Mouse (Mus musculus) cortical plate, adult 2 months (tissue): Measurements from ENCODE around the gene Vav2. TPM values are rescaled to one million over a fixed set of nuclear protein-coding genes. Genes with fewer than 3 reads are reported as not detected.

Source experiments
- H3K27ac ChIP-seq: fragments of 200-500 bp; 2 replicates; pipeline ENCODE4 v1.5.1; 2012; ENCODE audit warnings: low read length, control low read depth, inconsistent platforms; ENCODE audit not compliant: insufficient read depth
- H3K4me1 ChIP-seq: fragments of 200-500 bp; 2 replicates; pipeline ENCODE4 v1.6.1; 2011; ENCODE audit warnings: low read length; ENCODE audit not compliant: control insufficient read depth, insufficient read depth
- H3K4me3 ChIP-seq: fragments of 200-500 bp; 2 replicates; pipeline ENCODE4 v1.5.1; 2011; ENCODE audit warnings: mild to moderate bottlenecking, low read length, control low read depth; ENCODE audit not compliant: insufficient read depth
- CTCF ChIP-seq: fragments of 200-500 bp; IDR thresholded peaks from 2 replicates; pipeline ENCODE4 v1.5.1; 2011; ENCODE audit warnings: mild to moderate bottlenecking, control low read depth, low read length; ENCODE audit not compliant: insufficient read depth; ENCODE audit errors: extremely low read depth
- POLR2A ChIP-seq: fragments of 200-500 bp; IDR thresholded peaks from 2 replicates; pipeline ENCODE4 v1.6.1; 2011; ENCODE audit warnings: mild to moderate bottlenecking, low read length, control low read depth; ENCODE audit not compliant: insufficient read depth; ENCODE audit errors: extremely low read depth
- polyA plus RNA-seq: library from polyadenylated mRNA; depleted of rRNA; stranded (reverse); fragments of >200 nt; gene quantifications from 2 replicates; pipeline ENCODE4 v1.2.3, GENCODE M21; 2012

Gene Vav2
- polyA plus RNA-seq, 1 experiment, result 10.4 TPM

DNA sequence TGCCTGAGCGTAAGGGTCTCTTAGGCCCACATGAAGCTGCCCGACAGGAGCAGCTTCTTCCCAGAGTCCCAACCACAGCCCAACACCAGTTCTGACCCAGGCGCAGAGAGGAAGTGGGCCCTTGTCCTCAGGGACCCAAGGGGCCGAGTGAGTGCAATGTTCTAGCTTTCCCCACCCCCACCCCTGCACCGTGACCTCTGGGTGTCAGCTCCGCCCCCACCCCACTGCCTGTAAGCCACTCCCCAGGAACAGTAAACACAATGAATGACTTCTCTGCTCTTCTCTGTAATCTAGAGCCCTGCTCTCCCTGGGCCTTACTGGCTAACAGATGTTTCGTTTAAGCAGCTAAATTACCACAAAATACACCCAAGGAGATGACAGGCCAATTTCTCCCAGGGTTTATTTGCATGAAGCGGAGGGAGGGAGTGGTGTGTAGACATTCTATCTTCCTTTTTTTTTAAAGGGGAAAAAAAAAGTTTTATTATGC, 15.1 kb downstream of the Vav2 start:
- H3K27ac ChIP-seq, result no peak overlapping the region
- no peak for TF ChIP-seq POLR2A
- TF ChIP-seq CTCF, result no peak
- H3K4me3 ChIP-seq, result no peak overlapping the region
- no peaks in the 10 kb centered on the region; the same call in none of the 2 replicates for H3K4me1 ChIP-seq

DNA sequence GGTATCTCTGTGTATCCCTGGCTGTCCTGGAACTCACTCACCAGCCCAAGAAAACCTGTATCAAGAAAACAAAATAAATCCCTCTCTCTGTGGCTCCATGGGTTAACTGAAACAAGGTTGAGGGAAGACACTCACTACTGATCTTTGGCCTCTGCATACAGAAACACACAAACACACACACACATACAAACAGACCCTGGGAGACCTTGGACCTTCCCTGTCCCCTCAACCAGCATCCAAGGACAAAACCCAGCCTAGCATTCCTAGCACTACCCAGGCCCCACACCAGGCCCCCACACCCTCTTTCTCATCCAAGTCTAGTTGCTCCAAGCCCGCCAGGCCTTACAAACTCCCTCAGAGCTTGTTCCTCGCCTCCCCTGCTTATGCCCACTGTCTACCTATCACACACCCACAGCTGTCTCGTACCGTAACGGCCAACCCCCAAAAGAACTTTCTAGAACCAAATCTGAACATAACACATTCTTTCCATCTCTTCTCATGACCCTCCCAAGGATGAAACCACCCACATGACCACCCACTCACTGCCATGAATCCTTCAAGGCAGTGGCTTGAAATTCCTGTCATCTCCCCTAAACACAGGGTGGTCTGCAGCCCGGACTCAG, 16.2 kb downstream of the Vav2 start:
- H3K4me1 ChIP-seq, result no peaks in the 10 kb centered on the region; the same call in none of the 2 replicates
- TF ChIP-seq CTCF, result no peak
- no peak for TF ChIP-seq POLR2A
- H3K4me3 ChIP-seq, result no peak overlapping the region
- H3K27ac ChIP-seq, result no peak overlapping the region

DNA sequence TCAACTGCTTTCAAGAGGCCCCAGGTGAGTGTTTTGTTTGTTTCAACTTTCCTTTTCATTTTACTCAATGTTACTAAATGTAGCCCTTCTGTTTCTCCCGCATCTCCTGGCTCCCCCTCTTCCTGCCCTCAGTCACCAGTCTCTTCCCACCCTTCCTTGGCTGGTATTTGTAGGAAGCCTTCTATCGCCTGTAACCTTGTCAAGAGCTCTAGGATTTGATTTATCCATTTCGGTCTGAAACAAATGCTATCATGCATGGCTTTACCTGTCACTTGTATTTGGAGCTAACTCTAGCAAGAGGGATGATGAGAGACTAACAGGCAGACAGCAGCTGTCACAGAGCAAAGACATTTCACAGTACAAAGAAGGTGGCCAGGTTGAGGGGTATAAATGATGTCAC, 18.6 kb downstream of the Vav2 start:
- TF ChIP-seq CTCF, result no peak
- TF ChIP-seq POLR2A, result no peak
- no peak overlapping the region for H3K27ac ChIP-seq
- H3K4me1 ChIP-seq, result no peaks in the 10 kb centered on the region; the same call in 1 of the 2 replicates
- no peak overlapping the region for H3K4me3 ChIP-seq

DNA sequence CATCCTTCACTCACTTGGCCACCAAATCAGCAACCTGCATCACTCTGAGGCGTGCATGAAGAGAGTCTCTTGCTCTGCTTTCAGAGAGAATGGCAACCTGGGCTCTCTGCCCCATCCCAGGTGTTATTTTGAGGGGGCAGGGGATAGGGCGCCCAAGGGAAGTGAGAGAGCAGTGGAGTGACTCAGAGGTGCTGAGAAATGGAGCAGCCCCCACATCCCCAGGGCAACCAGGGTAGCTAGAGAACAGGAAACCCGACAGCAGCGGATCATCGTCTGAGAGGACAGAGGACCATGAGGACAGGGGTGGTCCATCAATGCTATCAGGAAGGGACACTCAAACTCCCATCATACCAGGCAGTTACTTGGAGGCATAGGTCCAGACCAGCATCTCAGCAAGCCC, 19.9 kb downstream of the Vav2 start:
- H3K27ac ChIP-seq, result no peak overlapping the region
- no peaks in the 10 kb centered on the region for H3K4me1 ChIP-seq
- TF ChIP-seq CTCF, result no peak
- H3K4me3 ChIP-seq, result no peak overlapping the region

DNA sequence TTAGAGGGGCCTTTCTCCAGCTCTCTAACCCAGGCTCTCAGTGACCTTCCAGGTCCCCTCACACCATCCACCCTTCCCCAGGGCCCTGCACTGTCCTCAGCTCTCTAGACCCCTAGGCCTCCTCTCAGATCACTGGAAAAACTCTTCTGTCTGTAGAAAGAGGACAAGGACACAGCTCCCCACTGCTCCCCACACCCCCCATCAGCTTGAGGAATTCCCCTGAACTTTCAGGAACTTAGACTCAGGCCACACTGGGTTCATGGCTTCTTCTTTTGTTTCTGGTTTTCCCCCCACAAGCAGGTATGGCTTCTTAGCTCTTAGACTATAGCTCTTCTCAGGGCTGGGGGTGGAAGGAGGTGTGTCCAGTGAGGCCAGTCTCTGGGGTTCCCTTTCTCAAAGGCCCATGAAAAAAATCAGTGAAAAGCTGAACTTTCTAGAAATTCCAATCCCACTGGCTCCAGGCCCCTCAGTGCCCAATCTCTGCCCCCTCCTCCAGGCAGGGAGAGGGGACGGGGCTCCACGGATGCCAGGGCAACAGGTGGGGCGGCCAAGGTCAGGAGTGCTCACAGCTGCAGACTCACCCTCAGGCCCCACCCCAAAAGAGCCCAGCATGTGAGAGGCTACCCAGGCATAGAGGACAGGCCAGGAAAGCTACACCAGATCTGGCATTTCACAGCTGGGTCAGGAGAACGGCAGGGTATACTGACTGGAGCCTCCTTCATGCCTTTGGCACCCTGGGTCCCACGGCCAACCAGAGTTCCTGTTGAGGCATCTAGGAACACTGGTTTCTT, 21.5 kb downstream of the Vav2 start:
- Histone ChIP-seq H3K4me3 (no peak overlapping the region), H3K27ac (no peak overlapping the region), H3K4me1 (no peaks in the 10 kb centered on the region)
- no peak for TF ChIP-seq CTCF
- no peak for TF ChIP-seq POLR2A

DNA sequence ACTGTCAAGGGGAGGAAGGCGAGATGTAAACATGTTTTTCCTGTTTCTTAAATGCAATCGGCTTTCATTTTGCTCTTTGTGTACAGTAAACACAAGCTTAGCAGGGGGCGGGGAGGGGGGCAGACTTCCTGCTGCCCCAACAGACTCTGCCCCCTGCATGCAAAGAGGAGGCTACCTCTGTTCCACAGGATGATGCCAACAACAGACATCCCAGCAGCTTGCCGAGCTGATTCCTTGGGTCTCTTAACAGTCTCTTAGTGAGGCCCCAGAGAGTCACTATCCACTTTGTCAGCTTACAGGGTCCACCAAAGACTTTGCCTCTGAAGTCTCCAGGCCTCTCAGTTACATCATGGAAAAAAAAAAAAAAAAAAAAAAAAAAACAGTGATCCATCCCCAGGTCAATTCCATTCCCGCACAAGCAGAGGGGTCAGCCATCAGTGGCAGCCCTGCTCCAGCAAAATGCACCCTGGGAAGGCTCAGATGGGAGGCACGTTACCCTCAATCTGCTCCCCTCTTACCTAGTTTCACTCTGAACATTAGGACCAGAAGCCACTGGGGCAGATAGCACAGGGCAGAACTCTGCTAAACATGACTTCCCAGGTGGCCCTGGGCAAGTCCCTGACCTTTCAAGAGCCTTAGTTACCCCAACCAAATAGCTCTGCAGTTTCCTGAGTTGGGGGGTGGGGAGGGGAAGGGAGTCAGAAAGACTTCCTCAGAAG, 22.3 kb downstream of the Vav2 start:
- Histone ChIP-seq H3K27ac (no peak overlapping the region), H3K4me1 (no peaks in the 10 kb centered on the region), H3K4me3 (no peak overlapping the region)
- TF ChIP-seq CTCF, result no peak
- TF ChIP-seq POLR2A, result no peak

DNA sequence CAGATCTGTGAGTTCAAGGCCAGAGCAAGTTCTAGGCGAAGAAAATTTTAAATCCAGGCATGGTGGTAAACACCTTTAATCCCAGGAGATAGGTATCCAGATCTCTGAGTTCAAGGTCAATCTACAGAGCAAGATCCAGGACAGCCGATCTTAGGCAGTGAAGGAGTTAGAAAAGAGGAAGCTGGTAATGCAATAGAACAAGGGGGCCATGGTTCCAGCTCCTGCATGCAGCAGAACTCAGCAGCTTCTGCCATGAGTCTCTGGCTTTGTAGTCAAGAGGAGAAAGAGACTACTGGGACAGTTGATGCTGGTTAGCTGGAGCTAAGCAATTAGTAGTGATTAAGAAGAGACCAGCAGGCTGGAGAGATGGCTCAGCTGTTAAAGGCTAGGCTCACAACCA, 25.3 kb downstream of the Vav2 start:
- TF ChIP-seq POLR2A (no peak), CTCF (no peak)
- H3K4me3 ChIP-seq, result no peak overlapping the region
- no peak overlapping the region for H3K27ac ChIP-seq

DNA sequence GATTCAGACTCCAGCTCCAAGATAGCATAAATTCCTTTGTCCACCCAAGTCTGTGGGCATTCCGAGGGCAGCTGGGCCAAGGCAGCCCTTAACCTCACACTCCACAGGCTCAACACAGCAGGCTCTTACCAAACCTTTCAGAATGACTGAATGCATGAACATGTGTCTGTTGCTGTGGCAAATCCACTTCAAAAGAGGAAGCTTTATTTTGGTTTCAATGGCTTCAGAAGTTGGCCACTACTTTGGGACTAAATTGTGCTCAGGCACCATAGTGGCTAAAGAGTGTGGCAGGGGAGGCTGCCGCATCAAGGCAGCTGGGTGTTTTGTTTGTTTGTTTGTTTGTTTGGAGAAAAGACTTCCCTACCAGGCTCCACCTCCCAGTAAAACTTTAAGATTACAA, 26.8 kb downstream of the Vav2 start:
- no peak overlapping the region for H3K27ac ChIP-seq
- H3K4me1 ChIP-seq, result no peaks in the 10 kb centered on the region
- no peak for TF ChIP-seq CTCF
- no peak for TF ChIP-seq POLR2A
- no peak overlapping the region for H3K4me3 ChIP-seq

More for the DNA sequence above, 25.3 kb downstream of the Vav2 start:
- no peaks in the 10 kb centered on the region for H3K4me1 ChIP-seq

DNA sequence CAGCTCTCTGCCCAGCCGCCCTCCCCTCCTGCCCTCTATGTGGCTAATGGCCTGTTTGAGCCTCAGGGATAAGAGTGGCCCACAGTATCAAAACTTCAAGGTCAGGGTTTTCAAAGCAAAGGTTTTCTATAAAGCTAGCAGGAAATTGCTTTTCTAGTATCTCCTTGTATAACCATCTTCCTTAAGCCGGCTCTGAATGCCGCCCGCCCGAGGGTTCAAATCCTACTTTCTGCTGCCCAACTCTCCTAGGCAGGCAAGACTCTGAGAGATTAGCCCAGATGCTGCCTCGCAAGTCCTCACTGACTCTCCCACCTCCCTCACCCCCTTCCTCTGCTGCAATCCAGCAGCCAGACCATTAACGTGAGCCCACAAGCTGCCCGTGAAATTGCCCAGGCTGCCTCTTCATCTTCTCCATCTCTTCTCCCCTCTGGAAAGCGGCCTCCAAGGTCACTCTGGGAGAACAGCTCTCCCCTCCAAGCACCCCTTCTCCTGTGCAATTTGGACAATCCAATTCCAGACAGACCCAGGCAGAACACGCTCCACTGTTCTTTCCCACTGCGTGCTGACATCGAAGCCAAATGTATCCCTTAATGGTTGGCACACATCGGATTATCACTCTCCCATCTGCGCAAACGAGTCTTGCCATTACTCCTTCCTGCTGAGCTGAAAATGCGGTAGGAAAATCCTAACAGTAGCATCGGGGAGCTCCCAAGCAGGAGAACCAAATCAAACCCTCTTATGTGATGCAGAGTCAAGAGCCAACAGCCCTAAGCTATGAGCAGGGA, 30.0 kb downstream of the Vav2 start:
- TF ChIP-seq CTCF (no peak), POLR2A (no peak)
- Histone ChIP-seq H3K4me3 (no peak overlapping the region), H3K4me1 (no peaks in the 10 kb centered on the region), H3K27ac (no peak overlapping the region)
